Mouse (Mus musculus) thymus, adult 2 months (tissue): Measurements from ENCODE around the gene Kcnq1.

Experiments used
- CTCF ChIP-seq: fragments of 200-500 bp; IDR thresholded peaks from 2 replicates; pipeline ENCODE4 v1.5.1; 2012; ENCODE audit warnings: mild to moderate bottlenecking, control low read depth, low read length, moderate library complexity, borderline replicate concordance; ENCODE audit not compliant: control insufficient read depth, poor library complexity, insufficient read depth; ENCODE audit errors: extremely low read depth
- POLR2A ChIP-seq: fragments of 200-500 bp; IDR thresholded peaks from 2 replicates; pipeline ENCODE4 v1.6.1; 2012; ENCODE audit warnings: mild to moderate bottlenecking, low read length, control low read depth, moderate library complexity; ENCODE audit not compliant: control insufficient read depth, poor library complexity, insufficient read depth; ENCODE audit errors: extremely low read depth

DNA sequence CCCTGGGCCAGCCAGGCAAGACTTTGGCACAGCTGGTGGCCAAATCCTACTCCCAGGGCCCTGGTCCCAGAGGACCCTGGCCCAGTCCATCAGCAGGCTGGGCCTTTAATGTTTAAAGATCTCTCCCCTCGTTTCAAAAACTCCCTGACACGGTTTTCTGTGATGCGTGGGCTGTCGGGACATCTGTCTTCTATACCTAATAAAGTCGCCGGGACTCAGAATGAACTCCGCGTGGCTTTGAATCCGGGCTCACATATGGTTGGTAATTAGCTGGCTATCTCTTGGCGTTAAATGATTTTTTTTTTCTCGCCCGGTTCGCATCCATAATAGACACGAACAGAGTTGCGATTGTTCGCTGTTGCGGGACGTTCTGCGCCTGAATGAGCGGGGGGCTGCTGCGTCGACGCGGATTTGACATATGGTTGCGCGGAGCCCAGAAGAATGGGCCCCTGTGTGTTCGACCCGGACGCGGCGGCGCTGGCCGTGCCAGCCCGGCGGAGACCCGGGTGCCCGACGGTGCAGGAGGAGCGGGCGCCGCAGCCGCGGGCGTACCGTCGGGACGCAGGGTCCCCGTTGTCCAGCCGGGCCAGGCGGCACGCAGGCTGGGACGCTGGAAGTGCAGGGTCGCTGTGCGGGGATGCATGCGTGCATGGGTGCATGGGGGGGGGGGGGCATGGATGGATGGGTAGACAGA is 338.9 kb downstream of the Kcnq1 start:
- no peak for TF ChIP-seq CTCF
- TF ChIP-seq POLR2A = no peak
